Mouse (Mus musculus): ENCODE data around the gene Tmem106b. TPM values are rescaled to one million over a fixed set of nuclear protein-coding genes. Genes with fewer than 3 reads are reported as not detected.

The Tmem106b gene
- total RNA-seq (2023), result 10 to 100 TPM; 51.8 to 56.3 TPM

GRCm38 (mm10) chr6:13069302-13070146, at the start of gene Tmem106b:
TSS of gene Tmem106b (plus strand) at chr6:13069759.

Other genes starting within 250 kb of the Tmem106b start
- not detected for gene Vwde, start 155.2 kb downstream of the Tmem106b start, total RNA-seq (2023)